Mouse (Mus musculus) CD4-positive, CD25-positive, alpha-beta regulatory T cell, adult 4 months (primary cell): ENCODE measurements around the gene Acsm5. TPM values are rescaled to one million over a fixed set of nuclear protein-coding genes. Genes with fewer than 3 reads are reported as not detected.

ENCODE experiments used
- ATAC-seq: one replicate; pipeline ENCODE4 v1.8.0; 2017
- polyA plus RNA-seq, 2 experiments: library from polyadenylated mRNA; unstranded; fragments of 100-300 nt; shearing (Covaris generic); gene quantifications; one replicate each; pipeline ENCODE4 v1.2.1; 2017

Gene Acsm5
- not detected for polyA plus RNA-seq

DNA sequence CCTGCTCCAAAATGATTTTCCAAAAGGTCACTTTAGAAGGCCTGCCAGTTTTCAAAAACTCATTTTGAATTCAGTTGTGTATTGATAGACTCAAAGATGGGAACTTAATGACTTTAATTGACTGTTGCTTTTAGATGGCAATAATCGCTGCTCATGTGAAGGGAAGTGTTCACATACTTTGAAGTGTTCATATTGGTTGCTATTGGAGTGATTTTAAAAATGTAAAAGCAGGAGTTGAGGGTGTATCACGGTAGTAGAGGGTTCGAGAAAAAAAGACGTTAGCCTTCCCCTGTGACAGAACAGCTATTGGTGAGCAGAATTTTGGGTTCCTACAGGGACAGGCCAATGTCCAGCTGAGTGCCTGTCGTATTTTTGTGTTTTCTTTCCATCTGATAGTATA is at the start of gene Acsm5:
Acsm5 (plus strand) TSS at position 301 of the 400 bp plus-strand sequence.
- no peak for ATAC-seq

DNA sequence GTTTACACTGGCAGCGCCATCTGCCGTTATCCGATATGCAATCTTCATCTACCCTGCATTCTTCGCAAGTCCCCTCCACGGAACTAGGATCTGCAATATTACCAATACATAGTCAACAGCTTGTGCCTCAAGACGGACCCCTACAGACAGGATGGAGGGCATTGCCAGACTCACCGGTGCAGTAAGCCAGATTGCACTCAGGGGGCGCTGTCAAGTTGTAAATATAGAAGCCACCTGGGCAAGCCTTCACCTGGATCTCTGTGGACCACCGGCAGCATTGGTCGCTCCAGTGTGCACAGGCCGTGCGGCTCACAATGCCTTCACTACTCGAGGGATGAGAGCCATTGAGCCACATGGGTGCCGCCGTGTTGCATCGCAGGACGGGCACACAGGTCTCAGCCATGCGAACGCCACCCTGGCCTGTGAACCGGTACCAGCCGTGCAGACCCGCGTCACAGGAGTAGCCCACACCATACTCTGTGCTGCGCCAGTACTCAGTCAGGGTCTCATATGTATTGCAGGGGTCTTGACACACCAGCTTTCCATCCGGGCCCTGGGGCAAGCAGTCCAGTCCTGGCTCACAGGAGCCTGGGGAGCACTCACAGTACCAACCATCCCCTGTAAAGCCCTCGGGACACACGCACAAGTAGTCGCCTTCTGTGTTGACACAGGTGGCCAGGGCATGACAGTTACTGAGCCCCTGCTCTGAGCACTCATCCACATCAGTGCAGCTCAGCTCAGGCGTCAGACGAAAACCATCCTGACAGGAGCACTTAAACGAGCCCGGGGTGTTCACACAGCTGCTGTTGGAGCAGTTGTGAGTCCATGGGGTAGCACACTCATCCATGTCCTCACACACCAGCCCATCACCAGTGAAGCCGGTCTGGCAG is 42.5 kb upstream of the Acsm5 start:
- ATAC-seq, result no peak

DNA sequence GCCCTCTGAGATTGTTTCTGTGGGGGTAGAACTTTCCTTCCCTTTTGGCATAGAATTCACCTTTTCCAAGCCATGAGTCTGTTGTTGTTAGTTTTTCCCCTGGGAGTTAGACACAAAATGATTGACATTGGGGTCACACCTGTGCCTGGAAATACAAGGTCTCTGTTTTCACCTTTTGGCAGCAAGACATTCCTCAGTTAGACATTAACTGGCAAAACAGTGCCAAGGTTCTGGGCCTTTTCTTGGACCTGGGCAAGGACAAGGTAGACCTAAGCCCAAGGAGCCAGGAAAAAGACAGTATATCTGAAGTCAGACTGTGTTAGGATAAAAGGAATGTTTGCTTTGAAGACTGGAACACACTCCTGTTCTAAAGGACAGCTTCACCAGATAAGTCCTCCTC is 40.0 kb upstream of the Acsm5 start, which contains the start of gene Umod:
Umod (minus strand) TSS at position 27 of the 400 bp plus-strand sequence.
- ATAC-seq, result no peak

DNA sequence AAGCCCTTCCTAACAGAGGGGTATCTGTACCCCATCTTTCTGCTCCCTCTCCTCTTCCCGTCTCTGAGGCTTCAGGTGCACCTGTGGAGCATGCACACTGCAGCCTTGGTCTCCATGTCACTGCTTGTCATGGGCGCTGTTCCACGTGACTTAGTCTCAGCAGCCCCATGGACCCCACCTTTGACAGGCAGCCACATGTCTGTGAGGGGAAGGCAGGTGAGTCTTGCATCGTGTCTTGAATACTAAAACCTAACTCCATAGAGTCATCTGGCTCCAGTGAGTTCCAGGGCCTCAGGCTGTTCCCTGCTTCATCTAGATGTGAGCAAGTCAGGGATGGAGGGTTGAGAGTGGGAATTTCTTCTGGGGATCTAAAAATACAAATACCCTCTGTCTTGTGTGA is 35.1 kb upstream of the Acsm5 start:
- no peak for ATAC-seq

DNA sequence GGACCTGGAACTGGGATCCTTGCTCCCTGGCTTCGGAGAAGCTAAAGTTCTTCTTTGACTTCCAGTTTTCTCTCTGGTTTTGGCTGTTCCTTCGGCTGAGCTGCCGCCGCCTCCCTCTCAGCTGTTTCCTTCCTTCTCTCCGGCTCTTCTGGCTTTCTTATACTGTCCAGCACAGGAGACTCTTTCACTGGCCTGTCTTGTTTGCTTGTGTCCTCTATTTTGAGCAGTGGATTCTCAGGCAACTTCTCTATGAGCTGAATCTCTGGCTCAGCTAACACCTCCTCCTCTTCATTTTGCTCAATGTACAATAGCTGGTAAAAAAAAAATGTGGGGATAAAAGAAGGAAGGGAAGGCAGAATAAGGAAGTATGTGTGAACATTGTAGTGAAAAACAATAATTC is 32.6 kb upstream of the Acsm5 start:
- ATAC-seq, result no peak

DNA sequence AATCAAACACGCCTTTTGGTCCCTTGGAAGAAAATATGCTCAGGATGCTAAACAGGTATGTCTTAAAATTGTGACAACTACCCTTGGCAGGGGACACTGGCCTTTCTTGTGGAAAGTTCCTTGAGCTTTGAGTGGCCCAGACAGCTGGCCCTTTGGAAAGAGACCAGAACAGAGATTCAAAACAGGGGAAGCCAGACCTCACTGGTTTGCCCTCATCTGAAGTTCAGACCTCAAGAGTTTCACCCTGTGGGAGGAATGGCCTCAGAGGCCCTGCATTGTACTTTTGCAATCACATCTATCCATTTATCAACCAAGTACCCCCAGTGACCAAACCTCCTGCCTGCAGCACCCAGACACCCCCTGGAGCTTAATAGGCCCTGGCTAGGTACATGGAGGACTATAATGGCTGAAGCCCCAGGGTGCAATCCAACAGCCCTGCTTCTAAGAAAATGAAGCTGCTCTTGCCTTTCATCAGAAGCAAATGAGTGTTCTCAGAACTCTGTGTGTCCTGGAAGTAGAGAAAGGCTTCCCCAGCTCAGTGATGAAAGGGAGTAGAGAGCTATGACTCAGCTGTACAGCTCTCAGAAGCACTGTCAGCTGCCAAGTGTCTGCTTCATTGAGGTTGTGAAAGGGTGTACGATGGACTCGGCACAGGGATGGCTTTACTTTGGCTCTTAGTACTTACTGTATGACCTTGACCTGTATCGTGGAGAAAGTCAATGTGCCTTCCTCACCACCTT is 29.1 kb upstream of the Acsm5 start:
- no peak for ATAC-seq

DNA sequence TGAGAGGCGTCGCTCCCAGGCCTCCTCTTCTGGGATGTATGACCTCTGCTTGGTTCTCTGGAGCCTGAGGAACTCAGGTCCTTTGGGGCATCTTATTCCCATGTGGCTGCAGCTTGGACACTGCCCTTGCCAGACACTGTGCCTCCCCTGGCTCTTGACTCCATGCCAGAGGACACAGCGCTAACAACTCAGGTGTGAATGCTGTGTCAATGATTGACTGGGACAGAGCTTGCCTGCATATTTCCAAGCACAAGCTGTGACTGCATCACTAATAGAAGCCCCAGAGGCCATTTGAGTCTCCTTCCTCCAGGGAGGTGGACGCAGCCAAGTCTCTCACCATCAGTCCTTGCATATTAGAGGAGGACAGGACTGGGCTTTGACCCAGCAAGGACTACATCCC is 8.1 kb upstream of the Acsm5 start:
- ATAC-seq, result no peak

DNA sequence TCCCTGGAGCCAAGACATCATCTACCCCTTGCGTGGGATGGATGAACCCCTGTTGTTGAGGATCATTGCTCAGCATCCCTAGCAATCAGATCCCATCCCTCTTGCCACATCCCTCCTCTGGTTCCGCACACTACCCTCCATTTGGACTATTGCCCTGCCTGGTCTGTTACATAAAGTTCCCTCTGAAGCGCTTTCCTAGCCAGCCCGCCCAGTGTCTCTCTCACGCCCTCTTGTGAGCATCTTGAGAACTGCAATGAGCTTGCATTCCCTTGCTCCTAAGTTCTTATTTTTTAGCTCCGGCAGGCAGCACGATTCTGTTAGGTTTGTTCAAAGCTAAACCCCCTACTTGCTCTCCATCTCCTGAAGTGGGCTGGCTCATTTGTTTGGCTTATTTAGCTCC is 6.2 kb upstream of the Acsm5 start:
- ATAC-seq, result no peak

DNA sequence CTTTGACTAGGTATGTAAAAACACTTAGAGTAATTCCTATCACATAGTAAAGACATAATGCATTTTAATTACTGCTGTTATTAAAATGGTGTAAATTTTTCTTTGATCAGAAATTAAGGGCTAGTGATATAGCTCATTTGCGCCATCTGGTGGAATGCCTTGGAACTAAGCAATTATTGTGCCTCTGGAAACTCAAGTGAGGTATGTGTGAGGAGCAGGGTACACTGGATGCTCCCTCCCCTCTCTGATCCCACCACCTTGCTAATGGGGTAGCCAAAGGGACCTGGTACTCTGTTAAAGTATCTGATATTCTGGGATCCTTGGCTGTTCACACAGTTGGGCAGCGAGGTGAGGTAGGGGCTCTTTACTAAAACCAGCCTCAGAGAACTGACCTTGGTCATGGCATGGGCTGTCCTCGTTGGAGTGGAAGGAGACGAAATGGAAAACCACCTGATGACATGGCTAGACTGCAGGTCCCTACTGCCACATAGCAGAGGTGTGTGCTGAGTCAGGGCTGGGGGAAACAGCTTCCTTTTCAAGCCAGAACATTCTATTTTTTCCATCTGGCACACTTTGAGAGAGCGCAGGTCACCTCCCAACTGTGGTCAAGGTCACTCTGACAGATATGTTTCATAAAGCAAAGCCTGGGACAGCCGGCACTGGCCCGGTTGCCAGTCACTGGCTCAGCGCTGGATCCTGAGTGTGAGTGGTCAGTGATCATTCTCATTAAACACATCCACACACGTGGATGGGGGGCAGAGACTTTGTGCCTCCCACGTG is 3.6 kb upstream of the Acsm5 start:
- no peak for ATAC-seq

DNA sequence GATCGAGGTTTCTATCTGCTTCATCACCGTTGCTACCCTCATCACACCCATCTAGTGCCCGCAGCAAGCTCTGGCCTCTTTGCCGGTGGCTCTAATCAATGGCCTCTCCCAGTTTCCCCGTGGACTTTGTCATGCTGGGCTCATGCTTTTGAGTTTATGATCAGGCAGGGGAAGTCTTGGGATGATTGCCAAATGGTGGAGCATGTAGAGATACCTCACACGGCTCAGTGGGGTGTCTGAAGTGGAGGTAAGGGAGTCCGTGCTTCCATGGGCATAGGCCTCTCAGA is 3.0 kb upstream of the Acsm5 start:
- no peak for ATAC-seq

DNA sequence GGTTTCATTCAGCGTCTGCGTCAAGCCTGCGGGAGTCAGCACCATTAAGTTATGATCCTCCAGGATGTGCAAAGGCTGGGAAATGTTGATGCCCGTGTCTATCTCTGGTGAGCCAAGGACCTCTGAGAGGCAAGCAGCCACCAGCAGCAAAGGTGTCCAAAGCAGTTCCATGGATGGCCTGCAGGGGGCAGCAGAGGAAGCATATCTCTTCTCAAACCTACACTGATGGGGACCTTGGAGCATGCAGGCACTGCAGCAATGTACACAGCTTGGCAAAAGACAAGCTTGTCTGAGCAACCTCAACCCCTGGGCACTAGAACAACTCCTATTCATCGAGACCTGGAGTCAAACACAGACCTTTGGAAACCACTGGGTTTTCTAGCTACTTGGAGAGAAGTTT is 391 bp downstream of the Acsm5 start:
- ATAC-seq, result no peak

DNA sequence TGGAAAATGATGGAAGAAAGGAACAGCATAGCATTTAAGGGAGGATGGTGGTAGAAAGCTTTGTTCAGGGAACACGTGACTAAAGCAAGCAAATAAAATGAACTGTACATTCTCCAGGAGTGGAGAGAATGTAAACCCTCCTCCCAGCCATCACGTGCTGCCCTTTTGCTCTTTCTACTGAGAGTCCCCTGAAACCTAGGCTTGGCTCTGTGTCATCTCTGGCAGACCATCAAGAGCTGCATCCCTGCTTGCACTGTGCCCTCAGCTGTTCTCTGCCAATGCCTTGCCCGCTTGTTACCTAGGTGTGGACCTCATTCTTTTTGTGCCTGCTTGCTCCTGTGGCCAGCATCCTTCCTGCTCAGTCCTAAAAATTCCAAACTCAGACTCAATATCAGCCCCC is 2.6 kb downstream of the Acsm5 start:
- no peak for ATAC-seq

DNA sequence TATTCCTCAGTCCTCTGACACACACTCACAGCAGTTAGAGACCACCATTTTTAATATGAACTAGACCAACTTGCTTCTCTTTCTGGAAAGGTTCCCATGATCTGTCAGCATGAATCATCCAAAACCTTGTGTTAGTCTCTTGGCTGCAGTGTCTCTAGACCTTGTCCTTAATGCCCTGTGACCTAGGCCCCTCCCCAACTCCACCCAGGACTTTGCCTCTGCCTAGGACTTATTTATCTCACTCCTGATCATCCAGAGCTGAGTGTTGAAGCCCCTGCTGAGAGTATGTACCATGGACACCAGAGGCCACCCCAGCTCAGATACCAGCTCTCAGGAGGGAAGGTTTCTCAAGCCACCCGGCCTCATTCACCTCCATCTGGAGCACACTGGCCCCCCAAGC is 3.1 kb downstream of the Acsm5 start:
- ATAC-seq, result no peak

DNA sequence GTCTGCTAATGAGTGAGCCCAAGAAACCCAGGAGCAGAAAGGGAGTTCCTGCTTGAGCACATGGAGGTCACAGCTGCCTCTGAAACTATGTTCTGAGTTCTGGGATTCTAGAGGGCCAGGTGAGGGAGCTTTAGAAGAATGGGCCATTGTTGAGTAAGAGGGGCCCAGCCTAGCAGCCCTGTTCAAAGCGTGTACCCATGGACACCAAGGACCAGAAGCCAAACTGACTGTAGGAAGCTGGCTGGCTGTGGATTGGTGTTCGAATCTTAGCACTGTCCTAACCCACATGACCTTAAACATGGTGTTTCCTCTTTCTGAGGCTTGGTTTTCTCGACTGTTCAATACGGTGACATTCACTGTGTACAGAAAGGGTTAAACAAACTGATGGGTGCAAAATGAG is 4.1 kb downstream of the Acsm5 start, which contains the start of gene Pdilt:
Pdilt (minus strand) TSS at position 101 of the 400 bp plus-strand sequence.
- ATAC-seq, result no peak

DNA sequence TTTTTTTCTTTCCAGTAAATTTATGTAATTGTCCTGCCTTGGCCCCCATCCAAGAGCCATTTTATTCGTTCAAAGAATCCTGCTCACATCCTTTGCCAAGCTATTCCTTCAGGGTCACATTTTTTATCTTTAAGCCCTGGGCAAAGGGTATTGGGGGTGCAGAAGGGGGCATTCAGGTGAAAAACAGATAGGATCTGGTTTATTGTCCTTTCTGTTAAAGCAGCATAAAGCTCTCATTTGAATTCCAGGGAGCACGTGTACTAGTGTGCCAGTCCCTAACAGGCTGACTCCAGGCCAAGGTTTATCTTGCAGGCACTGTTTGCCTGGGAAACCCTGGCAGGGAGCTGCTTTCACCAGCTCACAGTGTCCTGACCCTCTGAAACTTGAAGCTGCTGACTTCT is 6.6 kb downstream of the Acsm5 start:
- ATAC-seq, result no peak

DNA sequence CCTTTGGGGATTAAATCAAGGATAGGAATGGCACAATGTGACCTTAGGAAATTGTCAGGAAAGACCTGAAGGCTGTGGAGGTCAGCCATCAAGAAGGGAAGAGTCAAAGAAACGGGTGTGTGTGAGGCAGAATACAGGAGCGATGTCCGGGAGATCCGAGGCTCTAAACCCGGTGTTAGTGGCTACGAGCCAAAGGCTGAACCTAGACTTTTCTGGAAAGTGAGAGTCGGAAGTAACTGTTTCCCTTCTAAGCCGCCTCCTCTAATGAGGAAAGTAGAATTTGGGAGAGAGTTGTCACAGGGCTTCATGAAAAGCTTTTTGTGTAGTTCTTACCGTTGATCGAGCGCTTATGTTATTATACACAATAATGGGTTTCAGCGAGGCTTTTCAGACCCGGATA is 7.2 kb downstream of the Acsm5 start:
- no peak for ATAC-seq

DNA sequence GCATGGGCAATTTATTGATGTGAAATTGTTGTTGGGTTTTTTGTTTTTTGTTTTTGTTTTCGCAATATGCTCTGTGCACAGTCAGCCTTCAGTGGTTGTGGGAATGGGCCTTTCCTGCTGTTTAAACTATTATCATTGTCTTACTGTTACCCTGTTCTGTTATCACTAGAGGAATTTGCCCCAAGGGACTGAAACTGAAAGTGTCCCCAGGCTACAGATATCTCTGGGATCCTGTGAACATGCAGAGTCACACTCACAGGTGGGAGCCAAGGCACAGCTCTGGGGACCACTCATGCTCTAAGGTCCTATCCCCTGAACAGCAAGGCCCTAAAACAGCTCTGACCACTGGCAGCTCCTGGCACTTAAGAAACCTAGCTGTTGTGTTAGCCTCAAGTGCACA is 7.9 kb downstream of the Acsm5 start:
- ATAC-seq, result no peak

DNA sequence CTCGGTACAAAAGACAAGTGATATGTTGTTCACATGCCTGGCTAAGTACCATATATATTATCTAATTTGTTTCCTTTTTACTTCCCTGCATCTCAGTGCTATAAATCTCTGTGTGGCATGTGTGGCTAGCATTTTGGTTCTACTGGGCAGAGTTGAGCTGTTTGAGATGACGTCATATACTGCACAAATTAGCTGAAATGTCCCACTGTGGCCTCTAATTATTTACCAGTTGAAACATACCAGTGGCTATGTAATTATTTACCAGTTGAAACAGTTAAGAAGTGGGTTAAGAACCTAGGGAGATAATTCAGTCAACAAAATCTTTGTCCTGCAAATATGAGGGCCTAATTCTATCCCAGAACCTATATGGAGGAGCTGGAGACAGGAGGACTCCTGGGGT is 8.3 kb downstream of the Acsm5 start:
- no peak for ATAC-seq

DNA sequence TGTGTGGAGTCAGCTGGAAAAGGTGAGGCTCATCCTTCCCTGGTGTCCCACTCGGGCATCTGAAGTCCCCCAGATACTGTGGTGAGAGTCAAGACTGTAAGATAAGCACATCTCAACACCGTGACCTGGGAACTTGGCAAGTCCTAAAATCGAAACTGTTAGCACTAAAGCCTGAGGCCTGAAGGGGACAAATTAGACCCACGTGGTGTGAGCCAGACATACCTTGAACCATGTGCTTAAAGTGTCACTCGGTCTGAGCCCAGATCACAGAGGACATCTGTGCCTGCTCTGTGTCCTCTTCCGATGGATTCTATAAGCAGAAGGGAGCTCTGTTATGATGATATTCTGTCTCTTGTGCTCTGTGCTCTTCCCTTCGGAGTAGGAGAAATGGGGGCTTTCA is 9.4 kb downstream of the Acsm5 start:
- no peak for ATAC-seq

DNA sequence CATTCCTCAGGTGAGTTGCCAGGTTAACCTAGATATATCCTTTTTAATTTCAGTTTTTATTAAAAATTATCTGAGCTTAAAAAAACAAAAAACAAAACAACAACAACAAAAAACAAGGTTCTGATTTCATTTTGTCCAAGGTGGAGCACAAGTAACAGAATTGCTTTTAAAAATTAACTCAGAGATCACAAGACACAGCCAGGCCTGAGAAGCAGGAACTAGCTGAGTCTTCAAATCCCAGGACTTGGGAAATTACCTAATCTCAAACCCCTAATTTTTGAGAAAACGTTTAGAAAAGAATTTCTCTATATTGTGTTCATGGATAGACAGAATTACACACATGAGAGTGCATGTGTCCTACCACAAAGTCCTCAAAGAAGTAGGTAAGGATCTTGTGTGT is 13.7 kb downstream of the Acsm5 start:
- ATAC-seq, result no peak

DNA sequence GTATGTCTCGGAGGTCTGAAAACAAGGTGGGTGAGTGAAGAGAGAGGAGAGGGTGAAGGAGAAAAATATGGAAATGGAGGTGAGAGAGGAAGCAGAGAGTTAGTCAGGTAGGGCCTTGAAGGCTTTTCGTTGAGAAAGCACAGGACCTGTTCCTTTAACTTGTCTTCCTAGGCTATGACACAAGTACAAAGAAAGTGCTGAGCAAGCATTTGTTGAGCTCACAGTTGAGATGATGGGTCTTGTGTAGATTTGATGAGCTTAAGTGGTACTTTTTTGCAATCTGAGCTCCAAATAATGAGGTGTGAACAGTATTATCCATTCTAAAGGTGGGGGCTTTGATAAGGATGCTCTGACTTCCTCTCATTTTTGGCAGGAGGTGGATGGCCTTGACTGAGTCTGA is 15.1 kb downstream of the Acsm5 start:
- ATAC-seq, result no peak

DNA sequence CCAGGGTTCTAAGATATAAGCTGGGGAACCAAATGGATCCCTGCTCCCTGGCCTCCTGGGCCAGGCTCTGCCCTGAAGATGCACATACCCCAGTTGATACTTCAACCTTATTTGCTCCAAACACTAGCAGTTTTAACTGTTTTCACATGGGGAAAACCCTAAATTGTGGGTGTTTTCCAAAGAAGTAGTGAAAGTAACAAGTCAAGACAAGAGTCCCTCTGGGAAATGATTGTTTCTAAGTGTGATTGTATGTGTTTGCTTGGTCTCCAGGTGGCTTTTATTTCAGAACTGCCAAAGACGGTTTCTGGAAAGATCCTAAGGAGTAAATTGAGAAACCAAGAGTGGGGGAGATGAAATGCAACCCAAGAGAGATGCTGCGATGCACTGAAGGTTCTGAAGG is 23.2 kb downstream of the Acsm5 start:
- ATAC-seq, result no peak

DNA sequence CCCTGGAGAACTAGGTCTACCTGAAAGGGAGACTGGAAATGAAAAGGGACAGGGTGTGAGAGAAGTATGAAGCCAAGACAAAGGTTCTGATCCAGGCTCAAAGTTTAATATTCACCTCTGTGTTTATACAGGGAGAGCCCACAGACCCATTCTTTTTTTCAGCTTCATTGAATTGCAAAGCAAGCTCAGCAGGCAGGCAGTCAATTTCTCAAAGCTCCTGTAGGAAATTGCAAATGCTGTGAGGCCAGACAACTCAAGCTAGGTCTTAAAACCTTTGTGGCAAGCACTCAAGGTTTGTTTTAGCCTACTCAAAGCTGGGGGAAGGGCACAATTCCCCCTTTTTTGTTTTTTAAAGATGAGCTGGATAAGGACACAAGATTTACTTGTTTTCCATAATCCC is 26.3 kb downstream of the Acsm5 start:
- no peak for ATAC-seq
